Mouse (Mus musculus) CH12.LX (cell line): ENCODE measurements around the gene Zim1.

Source experiments
- CTCF ChIP-seq, 2 experiments: IDR thresholded peaks in 1 of 2; conservative IDR thresholded peaks in 1 of 2; 2 replicates each; pipeline ENCODE4 v1.5.1; 2011 to 2012; ENCODE audit warnings: low read depth in 2 of 2, low read length in 2 of 2, improper control_type of control experiment in 1 of 2, inconsistent platforms in 1 of 2, mild to moderate bottlenecking in 1 of 2, moderate library complexity in 1 of 2
- E2F4 ChIP-seq: IDR thresholded peaks from 2 replicates; pipeline ENCODE4 v1.6.1; 2011; ENCODE audit warnings: low read depth, low read length, improper control_type of control experiment; ENCODE audit not compliant: insufficient replicate concordance
- EP300 ChIP-seq: IDR thresholded peaks from 2 replicates; pipeline ENCODE4 v1.6.1; 2011; ENCODE audit warnings: low read length, improper control_type of control experiment
- JUN ChIP-seq: IDR thresholded peaks from 2 replicates; pipeline ENCODE4 v1.6.1; 2011; ENCODE audit warnings: low read depth, mild to moderate bottlenecking, low read length, improper control_type of control experiment, moderate library complexity; ENCODE audit not compliant: insufficient read depth
- MAFK ChIP-seq: IDR thresholded peaks from 2 replicates; pipeline ENCODE4 v1.6.1; 2011; ENCODE audit warnings: low read length, improper control_type of control experiment; ENCODE audit not compliant: insufficient replicate concordance
- MAZ ChIP-seq: IDR thresholded peaks from 2 replicates; pipeline ENCODE4 v1.6.1; 2012; ENCODE audit warnings: low read depth, mild to moderate bottlenecking, inconsistent platforms, low read length, improper control_type of control experiment, moderate library complexity
- NELFE ChIP-seq: IDR thresholded peaks from 2 replicates; pipeline ENCODE4 v1.6.1; 2011; ENCODE audit warnings: low read depth, low read length, improper control_type of control experiment
- POLR2A ChIP-seq: IDR thresholded peaks from 2 replicates; pipeline ENCODE4 v1.6.1; 2011; ENCODE audit warnings: low read depth, mild to moderate bottlenecking, improper control_type of control experiment, low read length
- ZNF384 ChIP-seq: IDR thresholded peaks from 2 replicates; pipeline ENCODE4 v1.6.1; 2012; ENCODE audit warnings: low read depth, low read length, improper control_type of control experiment, inconsistent platforms

GRCm38 (mm10) chr7:6666726-6667125 lies 29.5 kb downstream of the Zim1 start:
- TF ChIP-seq MAFK (no peak), CTCF (conservative IDR thresholded peaks at IDR 0.05 in 1 of 2, IDR thresholded peaks at IDR 0.05 in 1 of 2; ENCODE audit: low read depth in 2 of 2, low read length in 2 of 2) (no peak), EP300 (no peak), ZNF384 (no peak), POLR2A (no peak), E2F4 (no peak), MAZ (no peak), JUN (no peak), NELFE (no peak)
